Mouse (Mus musculus): ENCODE data around the gene Il17rc. TPM values are rescaled to one million over a fixed set of nuclear protein-coding genes. Genes with fewer than 3 reads are reported as not detected.

The Il17rc gene
- total RNA-seq, 2 experiments from 2014 or later: 8.2 to 10.0 TPM

DNA sequence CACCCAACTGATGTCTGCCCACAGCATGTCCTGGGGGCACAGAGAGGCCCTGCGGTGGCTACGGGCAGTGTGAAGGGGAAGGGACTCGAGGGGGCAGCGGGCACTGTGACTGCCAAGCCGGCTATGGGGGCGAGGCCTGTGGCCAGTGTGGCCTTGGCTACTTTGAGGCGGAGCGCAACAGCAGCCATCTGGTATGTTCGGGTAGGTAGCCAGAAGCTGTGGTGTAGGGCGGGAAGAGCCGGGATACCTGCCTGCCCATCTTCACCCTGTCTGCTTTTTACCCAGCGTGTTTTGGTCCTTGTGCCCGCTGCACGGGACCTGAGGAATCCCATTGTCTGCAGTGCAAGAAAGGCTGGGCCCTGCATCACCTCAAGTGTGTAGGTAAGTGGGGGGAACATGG, 18.2 kb downstream of the Il17rc start:
- no peak for DNase-seq (ENCODE audit: low spot score)
- intact Hi-C loops (cut with DNase I): loop anchor here (10.0 kb wide), 1 partner anchor 205 kb away; the partner anchor contains the start of gene Tatdn2

- intact Hi-C loops (cut with DNase I): no loop called here
- DNase-seq (ENCODE audit: low spot score): no peak
Measured at GRCm38 (mm10) chr6:113492101-113492864, 21.1 kb downstream of the Il17rc start.

DNA sequence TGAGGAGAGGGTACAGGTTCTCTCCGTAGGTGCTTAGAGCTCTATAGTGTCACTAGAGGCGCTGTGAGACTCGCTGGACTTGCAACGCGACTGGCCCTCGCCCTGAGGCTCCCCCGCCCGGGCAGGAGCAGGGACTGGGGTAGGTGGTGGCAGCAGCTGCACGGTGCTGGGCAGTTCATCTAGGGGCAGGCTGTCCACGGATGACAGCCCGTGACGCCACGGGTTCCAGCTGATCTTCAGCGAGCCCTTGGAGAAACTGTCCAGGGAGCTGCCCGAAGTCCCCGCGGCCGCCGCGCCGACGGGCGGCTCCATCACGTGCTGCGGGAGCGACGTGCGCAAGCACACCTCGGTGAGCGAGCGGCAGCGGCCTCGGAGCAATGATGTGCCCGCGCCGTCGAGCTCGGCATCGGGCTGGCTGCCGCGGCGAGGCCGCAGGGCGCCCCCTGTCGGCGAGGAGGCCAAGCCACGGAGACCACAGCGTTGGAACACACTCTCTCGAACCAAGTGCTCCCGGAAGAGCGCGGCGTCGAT, 23.1 kb downstream of the Il17rc start:
- intact Hi-C loops (cut with DNase I): no loop called here
- peak; percentile 56 for DNase-seq (ENCODE audit: low spot score)

- DNase-seq (ENCODE audit: low spot score): no peak
- intact Hi-C loops (cut with DNase I): no loop called here
Measured at GRCm38 (mm10) chr6:113495071-113495675, 23.9 kb downstream of the Il17rc start.

GRCm38 (mm10) chr6:113499346-113499745, 28.1 kb downstream of the Il17rc start:
- intact Hi-C loops (cut with DNase I): no loop called here
- no peak for DNase-seq (ENCODE audit: low spot score)

DNA sequence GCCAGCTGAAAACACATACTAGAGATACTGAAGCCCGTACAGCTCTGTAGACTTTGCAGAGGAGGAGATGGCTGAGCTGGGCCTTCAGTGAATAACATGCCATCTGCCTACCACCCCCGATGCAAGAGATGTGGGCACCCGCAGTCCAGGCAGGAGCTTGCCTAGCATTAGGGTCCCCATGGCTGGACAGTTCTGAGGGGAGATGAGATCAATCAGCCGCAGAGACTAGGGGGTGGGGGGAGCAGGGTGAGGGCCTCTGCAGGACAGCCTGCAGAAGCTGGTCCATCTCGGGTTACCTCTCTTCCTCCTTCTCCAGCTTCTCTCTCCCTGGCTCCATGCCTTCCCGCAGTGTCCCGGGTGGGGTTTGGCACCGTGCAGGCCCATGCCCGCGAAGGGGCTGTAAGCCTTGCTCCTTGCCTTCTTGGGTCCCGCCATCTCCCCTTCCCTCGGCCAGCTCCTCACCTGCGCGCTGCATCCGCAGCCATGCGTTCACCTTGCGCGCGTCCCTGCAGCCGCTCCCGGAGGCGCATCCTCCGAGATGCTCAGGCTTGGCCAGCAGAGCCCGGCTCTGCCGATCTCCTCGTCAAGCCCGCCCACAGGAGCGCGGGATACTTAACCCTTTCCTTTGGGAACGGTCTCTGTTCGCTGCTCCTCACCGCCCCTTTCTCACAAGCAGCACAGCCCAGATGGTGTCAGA, 30.3 kb downstream of the Il17rc start, which contains the start of gene Prrt3:
Gene Prrt3 (minus strand): TSS at position 544 of the 697 bp plus-strand sequence.
- intact Hi-C loops (cut with DNase I): no loop called here
- no peak for DNase-seq (ENCODE audit: low spot score)

GRCm38 (mm10) chr6:113502801-113503200, 31.6 kb downstream of the Il17rc start:
- DNase-seq (ENCODE audit: low spot score): no peak
- intact Hi-C loops (cut with DNase I): no loop called here

DNA sequence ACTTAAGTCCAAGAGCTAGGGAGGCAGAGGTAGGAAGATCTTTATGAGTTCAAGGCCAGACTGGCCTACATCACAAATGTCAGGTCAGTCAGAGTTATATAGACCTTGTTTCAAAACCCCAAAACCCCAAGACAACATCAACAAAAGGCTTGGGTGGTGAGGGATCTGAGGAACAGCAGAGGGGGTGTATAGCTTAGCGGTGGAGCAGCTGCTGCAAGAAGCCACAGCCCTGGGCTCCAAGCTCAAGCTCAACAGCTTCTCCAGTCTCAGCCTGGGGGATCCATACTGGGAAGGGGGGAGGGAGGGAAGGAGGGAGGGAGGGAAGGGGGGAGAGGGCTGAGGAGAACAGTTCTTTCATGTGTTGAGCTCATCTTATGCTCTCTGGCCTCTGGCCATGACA, 34.5 kb downstream of the Il17rc start:
- intact Hi-C loops (cut with DNase I): no loop called here
- DNase-seq (ENCODE audit: low spot score): no peak

DNA sequence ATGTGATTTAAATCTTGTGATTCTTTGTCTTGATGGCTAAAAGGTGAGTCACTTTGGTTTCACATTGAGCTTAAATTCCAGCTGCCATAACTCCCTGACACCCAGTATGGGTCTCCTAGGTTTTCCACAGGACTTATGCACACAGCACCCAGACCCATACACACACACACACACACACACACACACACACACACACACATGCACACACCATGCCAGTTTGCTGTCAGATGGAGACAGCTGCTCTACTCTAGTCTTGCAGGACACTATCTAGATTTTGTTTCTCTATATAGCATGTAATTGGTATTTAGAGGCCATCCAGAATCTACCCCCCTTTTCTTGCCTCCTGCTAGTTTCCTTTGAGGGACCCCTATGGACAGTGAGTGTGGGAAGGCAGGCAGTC, 35.9 kb downstream of the Il17rc start:
- no peak for DNase-seq (ENCODE audit: low spot score)
- intact Hi-C loops (cut with DNase I): no loop called here

- intact Hi-C loops (cut with DNase I): no loop called here
- no peak for DNase-seq (ENCODE audit: low spot score)
Measured at GRCm38 (mm10) chr6:113508272-113508946, 37.2 kb downstream of the Il17rc start.

DNA sequence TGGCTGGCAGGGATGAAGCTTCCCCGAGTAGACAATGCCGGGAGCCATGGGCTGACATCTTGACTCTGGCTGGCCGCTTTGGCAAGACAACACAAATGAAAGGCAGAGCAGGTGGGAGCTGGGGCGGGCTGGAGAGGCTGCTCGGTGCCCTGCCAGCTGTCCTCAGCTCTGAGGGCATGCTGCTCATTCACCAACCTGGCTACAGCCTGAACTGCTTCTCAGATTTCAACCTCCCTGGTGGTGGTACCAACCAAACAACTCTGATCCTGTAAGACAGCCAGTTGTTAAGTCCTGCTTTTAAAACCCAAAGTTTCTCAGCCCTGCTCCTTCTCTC, 37.7 kb downstream of the Il17rc start:
- no peak for DNase-seq (ENCODE audit: low spot score)
- intact Hi-C loops (cut with DNase I): no loop called here

GRCm38 (mm10) chr6:113513944-113514343, 42.7 kb downstream of the Il17rc start:
- intact Hi-C loops (cut with DNase I): no loop called here
- no peak for DNase-seq (ENCODE audit: low spot score)

- intact Hi-C loops (cut with DNase I): no loop called here
Measured at GRCm38 (mm10) chr6:113514600-113514999, 43.4 kb downstream of the Il17rc start.

GRCm38 (mm10) chr6:113517434-113518080, 46.3 kb downstream of the Il17rc start:
- no peak for DNase-seq (ENCODE audit: low spot score)
- intact Hi-C loops (cut with DNase I): no loop called here

More at GRCm38 (mm10) chr6:113514600-113514999, 43.4 kb downstream of the Il17rc start:
- no peak for DNase-seq (ENCODE audit: low spot score)

GRCm38 (mm10) chr6:113522310-113522709, 51.1 kb downstream of the Il17rc start:
- intact Hi-C loops (cut with DNase I): no loop called here

DNA sequence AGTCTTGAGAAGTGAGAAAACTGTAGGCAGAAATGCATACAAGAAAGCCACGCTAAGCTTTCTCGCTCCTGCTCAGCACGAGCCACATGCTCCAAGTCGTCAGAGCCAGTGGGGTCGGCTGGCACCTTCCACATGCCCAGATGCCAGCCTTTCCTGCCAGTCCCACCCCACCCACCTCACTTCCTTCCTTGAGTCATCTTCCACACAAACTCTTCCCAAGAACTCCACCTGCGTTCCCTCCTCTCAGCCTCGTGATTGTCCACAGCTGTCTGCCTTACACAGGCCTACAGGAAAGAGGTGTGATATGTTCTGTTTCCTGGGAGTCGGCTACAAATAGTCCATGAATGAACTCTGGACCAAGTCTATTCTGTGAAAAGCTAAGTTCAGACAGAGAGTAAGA, 52.2 kb downstream of the Il17rc start:
- DNase-seq (ENCODE audit: low spot score): no peak
- intact Hi-C loops (cut with DNase I): no loop called here

More at GRCm38 (mm10) chr6:113522310-113522709, 51.1 kb downstream of the Il17rc start:
- no peak for DNase-seq (ENCODE audit: low spot score)

DNA sequence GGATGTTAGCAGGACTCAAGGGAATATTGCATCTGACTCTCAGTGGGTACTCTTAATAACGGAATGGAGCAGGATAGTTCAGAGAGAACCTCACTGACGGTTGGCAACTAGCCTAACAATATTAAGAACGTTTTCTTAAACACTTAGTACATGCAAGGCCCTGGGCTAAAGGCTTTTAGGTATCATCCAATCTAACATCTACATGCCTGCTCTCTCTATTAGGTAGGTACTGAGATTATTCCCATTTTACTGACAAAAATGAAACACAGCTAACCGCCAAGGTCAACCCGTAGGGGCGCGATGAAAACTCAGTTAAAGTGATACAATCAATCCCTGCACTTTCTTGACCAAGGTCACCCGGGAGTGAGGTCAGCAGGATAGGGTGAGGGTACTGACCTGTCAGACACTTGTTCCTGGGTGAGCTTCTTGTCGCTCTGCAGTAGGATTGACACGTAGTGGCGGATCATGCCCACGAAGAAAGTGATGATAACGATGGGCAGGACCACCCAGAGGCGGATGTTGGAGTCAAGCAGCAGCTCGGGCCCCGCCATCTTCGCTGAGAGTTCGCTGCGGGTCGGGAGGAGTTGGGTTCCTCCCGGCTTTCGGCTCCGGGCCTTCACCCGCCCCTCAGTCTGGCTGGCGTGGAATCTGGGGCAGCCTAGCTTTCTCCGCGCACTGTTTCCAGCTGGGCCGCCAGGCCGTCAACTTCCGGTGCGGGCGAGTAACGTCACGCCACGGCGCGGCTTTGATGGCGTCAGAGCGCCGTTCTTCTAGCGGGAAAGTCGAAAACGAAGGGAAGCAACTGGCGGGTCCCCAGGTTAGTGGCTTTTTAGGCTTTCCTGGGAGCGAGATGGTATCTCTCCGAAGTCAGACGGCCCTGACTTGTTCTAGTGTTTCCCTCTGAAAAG, 60.0 kb downstream of the Il17rc start, which contains the start of the genes Emc3 and Fancd2:
Gene Emc3 (minus strand): TSS at position 721 of the 908 bp plus-strand sequence.
Gene Fancd2 (plus strand): TSS at position 751 of the 908 bp plus-strand sequence.
- intact Hi-C loops (cut with DNase I): loop anchor here (5.0 kb wide), 1 partner anchor 76 kb away; no protein-coding TSS in a partner anchor

GRCm38 (mm10) chr6:113531840-113532404, 60.7 kb downstream of the Il17rc start:
- intact Hi-C loops (cut with DNase I): loop anchor here (5.0 kb wide), 1 partner anchor 75 kb away; no protein-coding TSS in a partner anchor
- DNase-seq (ENCODE audit: low spot score): no peak

More for the DNA sequence above, 60.0 kb downstream of the Il17rc start, which contains the start of the genes Emc3 and Fancd2:
- peak; percentile 76 for DNase-seq (ENCODE audit: low spot score)
